Mouse (Mus musculus): Measurements from ENCODE around the gene Necab2.

Gene Necab2

DNA sequence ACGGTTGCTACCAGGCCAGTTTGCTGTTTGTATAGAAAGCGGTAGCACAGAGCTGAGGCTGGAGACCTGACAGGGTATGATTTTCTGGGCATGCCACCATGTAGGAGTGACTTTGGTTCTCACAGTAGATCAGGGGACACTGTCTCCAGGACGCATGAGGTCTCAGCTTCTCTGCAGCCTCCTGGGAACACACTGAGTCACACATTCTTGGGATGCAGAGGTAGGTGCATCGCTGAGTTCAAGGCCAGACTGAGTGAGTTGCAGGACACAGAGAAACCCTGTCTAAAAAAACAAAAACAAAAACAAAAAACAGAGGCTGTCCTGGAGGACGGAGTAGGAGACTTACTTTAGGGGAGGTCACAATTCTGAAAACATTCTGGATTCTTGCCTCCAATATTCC lies 6.4 kb downstream of the Necab2 start:
- no peak for DNase-seq (ENCODE audit: inconsistent ontology term)

DNA sequence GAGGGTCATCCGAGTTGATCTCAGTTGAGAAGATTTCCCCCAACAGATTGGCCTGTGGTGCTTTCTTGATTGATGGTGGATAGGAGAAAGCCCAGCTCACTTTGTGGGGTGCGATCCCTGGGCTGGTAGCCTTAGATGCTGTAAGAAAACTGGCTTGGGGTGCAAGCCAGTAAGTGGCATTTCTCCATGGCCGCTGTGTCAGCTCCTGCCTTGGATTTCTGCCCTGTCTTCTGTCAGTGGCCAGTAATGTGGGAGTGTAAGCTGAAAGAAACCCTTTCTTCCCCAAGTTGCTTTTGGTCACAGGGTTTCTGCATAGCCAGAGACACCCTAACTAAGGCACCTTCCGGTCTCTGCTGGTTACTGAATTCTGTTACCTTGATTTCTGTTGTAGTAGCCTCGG lies 9.5 kb downstream of the Necab2 start:
- DNase-seq (ENCODE audit: inconsistent ontology term): no peak

DNA sequence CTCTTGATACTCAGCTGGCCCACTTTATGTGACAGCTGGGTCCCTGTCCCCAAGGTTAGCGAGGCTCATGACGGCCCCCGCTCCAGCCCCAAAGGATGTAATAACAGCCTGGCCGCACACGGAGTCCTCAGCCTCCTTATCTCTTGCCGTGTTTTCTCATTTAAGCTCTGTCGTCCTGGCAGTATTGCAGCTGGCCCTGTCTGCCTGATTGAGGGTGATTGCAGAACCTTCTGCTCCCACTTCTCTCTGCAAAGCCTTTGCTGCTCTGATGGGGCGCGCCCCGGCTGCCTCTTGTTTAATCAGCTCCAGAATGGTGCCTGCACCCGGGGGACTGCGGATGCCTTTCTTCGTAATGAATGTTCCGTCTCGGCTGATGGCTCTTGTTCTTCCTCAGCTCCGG lies 13.2 kb downstream of the Necab2 start:
- no peak for DNase-seq (ENCODE audit: inconsistent ontology term)

DNA sequence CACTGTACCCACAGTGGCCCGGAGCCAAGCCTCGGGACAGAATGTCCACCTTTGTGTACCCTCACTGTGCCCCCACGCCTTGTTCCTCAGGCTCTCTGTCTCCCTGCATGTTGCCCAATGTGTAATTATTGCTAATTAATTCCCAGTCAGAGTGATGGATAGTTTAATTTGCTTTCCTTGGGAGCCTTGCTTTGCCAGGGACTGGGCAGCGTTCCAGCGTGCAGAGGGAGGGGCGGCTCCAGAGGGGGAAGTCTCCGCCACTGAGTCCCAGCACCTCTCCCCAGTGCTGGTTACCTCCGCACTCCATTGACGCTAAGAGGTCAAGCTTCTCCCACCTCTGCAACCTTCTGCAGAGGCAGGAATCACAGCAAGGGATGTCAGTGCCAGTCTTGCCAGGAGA lies 14.8 kb downstream of the Necab2 start:
- DNase-seq (ENCODE audit: inconsistent ontology term): peak; percentile 54

DNA sequence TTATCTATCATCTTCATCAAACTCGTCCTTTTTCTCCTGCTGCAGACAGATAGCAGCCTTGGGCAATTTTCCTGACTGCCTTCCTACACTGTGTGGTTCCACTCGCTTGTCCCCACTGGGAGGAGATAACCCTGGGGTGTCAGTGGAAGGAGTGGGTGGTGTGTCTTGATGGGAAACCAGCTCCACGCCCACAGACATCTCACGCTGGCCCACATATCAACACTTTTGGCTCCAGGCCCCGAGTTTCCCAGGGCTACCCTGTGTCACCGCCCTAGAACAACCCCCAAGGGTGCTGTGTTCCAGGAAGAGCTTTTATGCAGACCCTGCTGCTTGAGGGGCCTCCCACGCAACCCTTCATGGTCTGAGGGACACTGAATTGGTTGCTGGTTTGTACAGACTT lies 17.2 kb downstream of the Necab2 start:
- DNase-seq (ENCODE audit: inconsistent ontology term): no peak

DNA sequence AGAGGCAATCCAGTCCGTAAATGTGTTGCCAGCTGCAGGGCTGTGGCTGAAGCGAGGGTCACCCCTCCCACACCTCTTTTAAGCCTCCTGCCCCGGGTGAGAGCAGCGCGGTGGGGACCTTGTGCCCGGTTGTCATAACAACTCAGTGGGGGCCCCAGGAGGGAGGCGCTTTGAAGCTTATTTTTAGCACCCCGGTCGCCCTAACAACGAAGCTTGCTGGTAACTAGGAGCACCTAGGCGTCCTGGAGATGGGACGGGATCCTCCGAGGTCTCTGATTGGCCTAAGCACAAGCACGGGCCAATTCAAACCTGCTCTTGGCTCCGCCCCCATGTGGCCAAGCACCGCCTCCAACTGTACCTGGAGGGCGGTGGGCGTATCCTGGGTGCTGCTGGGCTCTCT lies 19.6 kb downstream of the Necab2 start:
- DNase-seq (ENCODE audit: inconsistent ontology term): no peak

DNA sequence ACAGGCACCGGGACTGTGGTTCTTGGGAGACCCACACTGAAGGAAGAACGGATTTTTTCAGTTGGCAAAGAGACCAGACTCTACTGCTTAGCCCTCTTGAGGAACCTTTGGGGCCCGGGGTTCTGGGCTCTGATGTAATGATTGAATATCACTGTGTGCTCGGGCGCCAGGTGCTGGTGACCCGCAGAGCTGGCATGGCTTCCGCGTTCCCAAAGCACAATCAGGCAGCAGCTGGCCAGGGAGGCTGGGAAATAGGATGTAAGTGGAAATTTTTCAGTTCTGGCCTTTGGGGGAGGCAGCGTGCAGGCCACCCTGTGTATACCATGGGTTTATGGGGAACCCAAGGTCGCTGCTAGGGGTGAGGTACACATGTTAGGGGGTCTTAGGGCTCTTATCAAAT lies 20.3 kb downstream of the Necab2 start:
- DNase-seq (ENCODE audit: inconsistent ontology term): no peak

DNA sequence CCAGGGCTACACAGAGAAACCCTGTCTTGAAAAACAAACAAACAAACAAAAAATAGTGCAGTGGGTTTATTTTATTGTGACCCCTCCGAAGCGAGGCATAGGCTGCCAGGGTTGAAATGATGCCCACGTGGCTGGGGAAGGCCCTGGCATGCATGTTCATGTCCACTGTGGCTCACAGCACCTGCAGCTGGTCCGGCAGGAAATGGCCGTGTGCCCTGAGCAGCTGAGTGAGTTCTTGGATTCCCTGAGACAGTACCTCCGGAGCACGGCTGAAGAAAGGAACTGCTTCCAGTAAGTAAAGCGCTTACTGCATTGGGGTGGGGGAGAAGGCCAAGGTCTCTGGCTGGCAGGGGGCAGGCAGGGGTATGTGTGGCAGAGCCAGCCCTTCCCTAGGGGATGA lies 21.6 kb downstream of the Necab2 start:
- DNase-seq (ENCODE audit: inconsistent ontology term): no peak

DNA sequence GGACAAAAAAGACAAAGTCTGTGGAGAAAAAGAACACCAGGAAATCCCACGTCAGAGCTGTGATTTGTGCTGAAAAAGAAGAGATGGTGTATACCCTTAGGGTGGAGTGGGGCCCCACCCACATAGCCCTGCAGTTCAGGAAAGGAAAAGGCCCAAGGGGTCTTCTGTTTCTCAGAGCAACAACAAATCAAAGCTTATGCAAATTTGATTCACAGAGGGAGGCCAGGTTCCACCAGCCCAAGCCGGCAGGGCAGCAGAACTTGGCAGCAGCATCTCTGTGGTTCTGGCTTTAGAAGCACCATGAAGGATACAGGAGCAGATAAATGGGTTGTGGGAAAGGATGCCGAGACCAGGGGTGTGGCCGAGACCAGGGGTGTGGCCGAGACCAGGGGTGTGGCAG lies 32.2 kb downstream of the Necab2 start:
- DNase-seq (ENCODE audit: inconsistent ontology term): no peak

DNA sequence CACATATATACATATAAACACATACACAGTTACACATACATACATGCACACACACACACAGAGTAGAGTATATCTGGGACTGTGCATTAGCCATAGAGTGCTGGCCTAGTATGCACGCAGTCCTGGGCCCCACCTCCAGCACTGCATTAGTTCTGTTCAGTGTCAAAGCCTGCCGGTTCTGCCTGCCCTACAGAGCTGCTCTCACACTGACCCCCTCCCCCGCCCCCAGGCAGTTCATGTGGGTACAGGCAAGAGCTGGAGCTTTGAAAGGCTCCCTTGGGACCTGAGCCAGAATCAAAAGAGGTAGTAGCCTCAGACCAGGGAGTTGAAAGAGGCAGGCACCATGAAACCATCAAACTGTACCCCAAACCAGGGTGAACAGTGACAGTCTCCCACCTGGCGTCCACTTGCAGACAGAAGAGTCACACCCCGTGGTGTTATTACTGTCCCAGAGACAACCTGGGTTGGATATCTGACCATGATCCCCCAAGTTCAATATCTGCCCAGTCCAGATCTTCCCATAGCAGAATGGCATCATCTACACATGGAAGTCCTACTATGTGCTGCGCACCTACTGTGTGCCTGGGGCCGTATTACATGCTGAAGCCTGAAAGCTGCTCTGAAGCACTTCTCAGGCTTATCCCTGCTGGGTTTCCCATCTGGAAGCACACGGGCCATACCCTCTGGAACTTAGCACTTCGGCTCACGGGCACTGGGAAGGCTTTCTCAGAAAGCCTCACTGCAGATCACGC lies 37.8 kb downstream of the Necab2 start:
- DNase-seq (ENCODE audit: inconsistent ontology term): no peak

DNA sequence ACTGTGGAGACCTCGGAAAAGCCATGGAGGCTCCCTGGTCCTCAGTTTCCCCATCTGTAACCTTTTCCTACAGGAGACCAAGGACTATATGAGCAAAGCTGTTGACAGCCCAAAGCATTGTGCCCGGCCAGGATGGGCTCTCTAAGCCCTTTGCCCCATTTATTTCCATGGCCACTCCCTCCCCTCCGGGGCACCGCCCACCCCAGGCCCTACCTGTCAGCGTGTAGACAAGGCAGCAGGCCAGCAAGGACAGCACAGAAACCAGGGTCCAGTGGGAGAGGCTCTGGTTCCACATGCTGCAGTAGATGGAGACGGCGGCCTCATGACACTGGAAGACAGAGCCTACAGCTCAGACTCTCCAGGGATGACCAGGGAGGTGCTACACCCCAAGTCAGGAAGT lies 40.6 kb downstream of the Necab2 start:
- DNase-seq (ENCODE audit: inconsistent ontology term): no peak

DNA sequence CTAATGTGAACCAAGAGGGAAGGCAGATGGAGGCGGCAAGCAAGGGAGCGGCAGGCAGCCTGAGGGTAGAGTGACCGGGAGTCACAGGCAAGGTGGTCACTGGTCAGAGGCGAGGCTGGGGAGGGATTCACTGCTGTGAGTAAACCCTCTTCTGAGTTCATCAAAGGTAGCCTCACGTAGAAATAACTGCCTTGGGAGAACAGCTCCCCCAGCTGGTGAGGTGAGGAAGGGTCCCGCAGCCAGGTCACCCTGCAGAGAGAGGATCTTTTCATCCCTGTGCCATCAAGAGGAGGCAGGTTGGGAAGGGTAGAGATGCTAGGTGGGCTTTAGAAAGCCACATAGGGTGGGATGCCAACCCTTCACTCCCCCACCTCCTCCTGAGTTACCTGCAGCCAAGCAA lies 50.3 kb downstream of the Necab2 start:
- peak; percentile 47 for DNase-seq (ENCODE audit: inconsistent ontology term)

DNA sequence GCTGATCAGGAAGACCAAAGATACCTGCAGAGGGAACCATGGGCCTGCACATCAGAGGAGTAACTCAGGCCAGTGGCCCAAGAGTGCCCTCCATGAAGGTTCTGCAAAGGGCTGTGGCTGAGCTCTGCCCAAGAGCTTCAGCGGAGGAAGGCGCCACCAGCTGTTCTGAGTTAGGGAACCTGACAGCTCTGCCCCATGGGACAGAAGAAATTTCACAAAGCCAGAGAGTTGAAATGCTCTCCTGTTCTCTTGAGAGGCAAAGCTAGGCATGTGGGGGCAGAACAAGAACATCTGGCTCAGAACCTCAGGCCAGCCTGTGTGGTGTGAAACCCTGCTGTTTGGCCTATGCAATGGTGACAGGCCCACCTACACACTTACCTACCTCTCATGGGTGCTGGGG lies 53.3 kb downstream of the Necab2 start:
- no peak for DNase-seq (ENCODE audit: inconsistent ontology term)

DNA sequence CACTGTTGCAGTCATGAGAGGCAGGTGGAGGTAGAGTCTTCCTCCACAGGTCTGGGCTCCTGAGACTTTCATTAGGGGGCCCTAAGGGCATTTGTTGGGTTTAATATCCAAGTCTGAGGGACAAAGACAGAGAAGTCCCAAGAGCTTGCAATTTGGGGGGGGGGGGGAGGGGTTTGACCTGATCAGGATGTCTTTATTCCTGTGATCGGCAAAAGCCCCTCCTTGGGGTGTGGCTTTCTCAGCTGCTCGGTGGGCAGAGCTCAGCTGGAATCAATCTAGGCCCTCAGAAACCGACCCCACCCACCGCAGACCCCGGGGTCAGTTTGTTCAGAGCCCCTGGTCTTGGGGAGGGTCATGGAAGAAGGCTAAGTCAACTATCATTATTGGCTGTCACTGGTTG lies 55.1 kb downstream of the Necab2 start, which contains the start of gene Slc38a8:
Gene Slc38a8, minus strand, starts transcription at position 101 of the 400 bp plus-strand sequence.
- DNase-seq (ENCODE audit: inconsistent ontology term): no peak

DNA sequence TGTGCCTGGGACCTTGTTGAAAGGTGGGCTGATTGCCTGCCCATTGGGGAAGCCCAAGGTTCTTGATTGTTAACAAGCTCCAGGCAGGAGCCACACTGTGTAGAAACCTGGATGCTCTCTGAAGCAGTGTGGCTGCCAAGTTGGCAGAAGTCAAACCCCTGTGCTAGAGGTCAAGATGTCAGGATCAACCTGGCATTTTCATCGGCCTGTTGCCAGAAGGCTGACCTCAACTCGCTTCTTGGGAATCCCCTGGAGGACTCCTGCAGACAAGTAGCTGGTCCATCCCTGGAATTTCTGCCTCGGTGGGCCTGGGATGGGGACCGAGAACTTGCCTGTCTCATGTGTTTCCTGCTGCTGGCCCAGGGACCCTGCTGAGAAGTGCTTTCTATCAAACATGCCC lies 55.6 kb downstream of the Necab2 start:
- DNase-seq (ENCODE audit: inconsistent ontology term): no peak

DNA sequence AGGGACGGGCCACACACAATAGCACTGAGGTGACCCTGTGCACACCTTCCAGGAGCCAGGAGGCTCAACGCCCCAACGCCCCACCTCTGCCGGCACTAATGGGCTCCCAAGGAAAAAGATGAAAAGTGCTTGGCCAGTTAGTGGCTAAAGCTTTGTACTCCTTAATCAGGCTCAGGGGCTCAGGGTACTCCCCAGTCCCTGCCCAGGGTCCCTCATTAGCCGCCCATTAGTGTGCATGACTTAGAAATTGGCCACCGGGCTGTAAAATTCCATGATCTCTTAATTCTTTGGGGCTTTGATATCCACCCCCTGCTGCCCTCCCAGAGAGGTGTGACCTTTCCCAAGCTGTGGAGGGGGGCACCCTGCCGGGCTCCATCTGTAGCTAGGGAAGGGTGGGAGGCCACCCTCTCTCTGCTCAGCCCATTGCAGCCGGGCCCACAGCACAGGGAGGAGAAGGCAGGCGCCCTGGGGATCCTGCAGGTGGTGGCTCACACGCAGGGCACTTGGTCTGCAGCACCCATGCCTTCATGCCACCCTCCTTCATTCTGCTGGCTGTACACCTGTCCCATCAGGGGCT lies 56.8 kb downstream of the Necab2 start:
- peak; percentile 88 for DNase-seq (ENCODE audit: inconsistent ontology term)

DNA sequence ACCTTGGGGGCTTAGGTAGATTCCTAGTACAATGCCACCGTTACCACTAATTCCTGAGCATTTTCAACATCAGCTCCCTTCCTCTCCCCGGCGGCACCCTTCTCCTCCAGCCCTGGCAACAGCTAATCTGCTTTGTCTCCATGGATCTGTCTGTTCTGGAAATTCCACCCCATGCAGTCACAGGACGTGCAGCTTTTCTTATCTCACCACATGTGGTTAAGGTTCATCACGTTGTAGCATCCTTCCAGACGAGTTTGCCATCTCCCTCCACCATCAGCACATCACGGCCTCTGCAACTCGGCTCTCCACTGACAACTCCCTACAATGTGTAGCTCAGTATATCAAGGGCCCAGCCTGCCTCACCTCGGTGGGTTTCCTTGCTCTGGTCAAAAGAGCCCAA lies 59.0 kb downstream of the Necab2 start:
- DNase-seq (ENCODE audit: inconsistent ontology term): no peak

DNA sequence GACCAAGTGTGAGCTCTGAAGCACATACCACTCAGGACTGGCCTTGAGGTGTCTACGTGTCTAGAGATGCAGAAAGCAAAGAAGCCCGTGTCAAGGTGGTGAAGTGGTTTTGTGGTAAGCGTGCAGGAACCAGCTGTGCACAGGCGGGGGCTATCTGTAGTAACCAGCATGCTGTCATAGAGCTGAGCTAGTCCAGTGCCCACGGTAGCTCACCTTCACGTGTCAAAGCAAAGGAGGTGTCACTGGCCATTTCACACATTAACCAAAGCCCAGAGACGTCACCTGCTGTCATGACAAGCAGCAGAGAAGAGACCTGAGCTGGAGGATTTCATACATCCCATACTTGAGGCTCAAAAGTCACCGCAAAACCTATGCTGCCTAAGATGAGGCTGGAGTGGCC lies 59.6 kb downstream of the Necab2 start:
- no peak for DNase-seq (ENCODE audit: inconsistent ontology term)

DNA sequence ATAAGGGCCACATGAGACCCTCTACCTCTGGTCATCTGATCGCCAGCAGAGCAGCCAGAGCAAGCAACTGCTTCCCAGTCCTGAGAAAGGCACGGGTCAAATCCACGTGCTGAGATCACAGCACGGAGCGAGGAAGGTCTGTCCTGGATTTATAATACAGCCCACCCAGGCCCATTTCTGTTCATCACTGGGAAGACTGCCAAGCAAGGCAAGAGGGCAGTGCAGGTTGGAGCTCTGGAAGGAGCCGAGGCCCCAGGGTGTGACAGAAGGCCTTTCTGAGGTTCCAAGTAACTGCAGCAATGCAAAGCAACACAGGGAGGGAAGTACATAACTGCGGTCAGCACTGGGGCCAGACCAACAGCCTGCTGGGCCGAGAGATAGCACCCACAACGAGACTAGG lies 64.0 kb downstream of the Necab2 start:
- DNase-seq (ENCODE audit: inconsistent ontology term): no peak

DNA sequence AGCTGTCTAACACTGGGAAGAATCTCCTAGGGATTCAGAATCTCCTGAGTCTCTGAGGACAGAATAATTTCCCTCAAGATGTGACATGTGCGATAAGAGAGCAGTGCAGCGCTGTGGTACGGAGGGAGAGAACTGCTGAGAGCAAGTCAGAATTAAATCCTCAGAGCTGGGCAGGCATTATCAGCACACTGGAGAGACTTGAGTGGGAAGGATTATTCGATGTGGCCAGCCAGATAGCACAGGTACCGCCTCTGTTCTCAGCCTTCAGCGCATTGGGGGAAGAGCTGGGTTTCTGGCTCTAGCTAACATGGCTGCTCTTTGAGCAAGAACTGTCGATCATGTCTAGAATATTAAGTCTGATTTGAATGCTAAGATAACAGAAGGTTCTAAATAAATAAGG lies 65.2 kb downstream of the Necab2 start:
- no peak for DNase-seq (ENCODE audit: inconsistent ontology term)

DNA sequence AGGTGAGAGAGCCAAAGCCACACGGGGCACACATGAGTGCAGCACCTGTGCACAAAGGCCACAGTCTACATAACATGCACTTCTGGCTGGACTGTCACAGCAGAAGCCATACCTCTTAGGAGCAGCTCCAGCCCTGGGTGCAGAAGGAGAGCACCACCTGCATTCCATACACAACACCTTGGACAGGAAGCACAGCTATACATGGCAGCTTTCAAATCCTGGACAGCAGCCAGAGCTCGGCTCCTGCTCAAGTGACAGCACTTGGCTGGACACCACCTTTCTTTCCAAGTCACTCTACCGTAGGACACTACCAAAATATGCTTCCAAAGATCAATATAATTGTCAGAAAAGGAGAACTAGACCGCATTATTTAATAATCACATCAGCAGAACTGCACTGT lies 66.9 kb downstream of the Necab2 start:
- no peak for DNase-seq (ENCODE audit: inconsistent ontology term)

DNA sequence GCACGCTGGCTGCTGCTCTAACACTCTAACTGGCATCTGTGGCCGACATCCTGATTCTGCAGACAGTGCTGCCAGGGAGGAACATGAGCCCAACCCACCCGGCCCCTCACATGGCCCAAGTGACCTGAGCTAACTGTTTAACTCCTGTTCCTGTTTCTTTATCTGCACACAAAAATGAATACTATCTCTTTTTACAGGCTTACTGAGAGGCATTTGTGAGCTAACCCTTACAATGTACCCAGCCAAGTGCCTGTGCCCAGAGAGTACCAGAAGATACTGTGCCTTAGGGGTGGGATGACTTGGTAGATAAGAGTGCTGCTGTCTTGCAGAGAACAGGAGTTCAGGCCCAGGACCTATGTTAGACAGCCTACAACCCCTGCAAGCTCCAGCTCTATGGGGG lies 68.4 kb downstream of the Necab2 start:
- DNase-seq (ENCODE audit: inconsistent ontology term): no peak

DNA sequence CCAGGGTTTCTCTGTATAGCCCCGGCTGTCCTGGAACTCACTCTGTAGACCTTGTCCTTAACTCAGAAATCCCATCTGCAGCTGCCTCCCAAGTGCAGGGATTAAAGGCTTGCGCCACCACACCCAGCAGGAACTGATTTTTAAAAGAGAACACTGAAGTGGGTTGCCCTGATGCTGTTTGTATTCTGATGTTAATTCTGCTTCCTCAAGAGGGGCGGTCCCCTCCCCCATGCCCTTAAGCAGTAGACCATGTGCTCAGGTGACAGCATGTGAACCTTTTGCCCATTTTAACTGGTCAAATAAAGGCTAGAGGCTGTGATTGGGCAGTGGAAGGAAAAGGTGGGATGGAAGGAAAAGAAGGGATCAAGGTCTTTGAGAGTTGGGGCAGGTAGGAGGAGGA lies 69.2 kb downstream of the Necab2 start:
- no peak for DNase-seq (ENCODE audit: inconsistent ontology term)

DNA sequence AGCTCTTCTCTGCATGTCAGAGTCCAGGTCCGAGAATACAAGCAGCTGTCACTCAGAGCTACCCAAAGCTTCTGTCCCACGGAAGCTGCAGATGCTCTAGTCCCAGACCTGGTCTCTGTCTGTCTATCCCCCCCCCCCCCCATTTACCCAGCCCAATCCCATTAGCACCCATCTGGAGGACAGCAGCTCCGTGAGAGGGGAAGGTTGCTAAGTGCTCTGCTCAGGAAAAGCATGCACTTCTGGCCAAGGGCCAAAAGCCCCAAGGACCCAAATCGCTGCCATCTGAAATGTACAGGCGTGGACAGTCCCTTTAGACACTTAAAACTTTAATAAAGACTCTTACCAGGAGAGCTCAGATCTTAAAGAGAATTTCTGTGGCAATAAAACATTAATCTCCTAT lies 70.2 kb downstream of the Necab2 start:
- no peak for DNase-seq (ENCODE audit: inconsistent ontology term)
